Mouse (Mus musculus) bone marrow, adult 2 months (tissue): ENCODE measurements at regions not wholly inside any gene's neighbourhood (a gene's known extent, or its start where the extent isn't known, plus 50 kb on each side); places are given as distances from the start of the nearest gene placed in this dataset.

Experiments used
- H3K27ac ChIP-seq: fragments of 200-500 bp; 2 replicates; pipeline ENCODE4 v1.5.1; 2012; ENCODE audit warnings: low read depth, mild to moderate bottlenecking, control low read depth, inconsistent platforms, low read length; ENCODE audit not compliant: control insufficient read depth, poor library complexity, insufficient read depth
- H3K4me1 ChIP-seq: fragments of 200-500 bp; 2 replicates; pipeline ENCODE4 v1.6.1; 2011; ENCODE audit warnings: low read length; ENCODE audit not compliant: control insufficient read depth, insufficient read depth
- H3K4me3 ChIP-seq: fragments of 200-500 bp; replicated peaks from 2 replicates; pipeline ENCODE3; 2011; ENCODE audit warnings: mild to moderate bottlenecking, low read depth, low read length, control low read depth; ENCODE audit not compliant: control insufficient read depth
- CTCF ChIP-seq: fragments of 200-500 bp; IDR thresholded peaks from 2 replicates; pipeline ENCODE4 v1.5.1; 2011; ENCODE audit warnings: low read length, control low read depth; ENCODE audit not compliant: control insufficient read depth, insufficient read depth
- POLR2A ChIP-seq: fragments of 200-500 bp; IDR thresholded peaks from 2 replicates; pipeline ENCODE4 v1.6.1; 2011; ENCODE audit warnings: low read depth, mild to moderate bottlenecking, control low read depth, low read length, borderline replicate concordance; ENCODE audit not compliant: control insufficient read depth
- WGBS: fragments of 180-500 bp; shearing (Covaris S2); methylation state at CpG from one replicate; pipeline ENCODE4 v1.1.7; 2018; 5-methylcytosine and 5-hydroxymethylcytosine counted together

DNA sequence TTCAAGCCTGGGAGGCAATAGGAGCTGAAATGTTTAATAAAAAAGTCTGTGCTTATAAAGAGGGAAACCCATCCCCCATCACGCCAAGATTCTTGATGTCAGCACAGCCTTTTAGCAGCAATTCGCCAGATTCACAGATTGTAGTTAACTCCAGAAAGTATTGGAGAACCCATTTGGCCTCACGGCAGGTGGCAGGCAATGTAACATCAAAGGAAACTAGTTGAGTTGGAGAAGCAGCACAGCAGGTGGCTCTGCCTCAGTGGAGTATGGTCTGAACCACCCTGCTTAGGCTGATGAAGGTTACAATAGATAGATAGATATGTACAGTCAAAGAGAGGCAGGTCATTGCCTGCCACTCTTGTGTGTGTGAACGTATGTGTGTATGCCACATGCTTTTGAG lies 420.8 kb upstream of the Klf6 start:
- no peaks in the 10 kb centered on the region for H3K4me1 ChIP-seq
- no peak overlapping the region for H3K27ac ChIP-seq
- TF ChIP-seq POLR2A (no peak), CTCF (no peak)
- 86% methylated on average over 4 of the region's 4 CpGs for WGBS
- no peak overlapping the region for H3K4me3 ChIP-seq

- Histone ChIP-seq H3K4me3 (no peak overlapping the region), H3K27ac (no peak overlapping the region), H3K4me1 (no peaks in the 10 kb centered on the region)
- 79% methylated on average over 5 of the region's 5 CpGs for WGBS
- TF ChIP-seq CTCF, result no peak
These were observed 416.4 kb upstream of the Klf6 start for GRCm38 (mm10) chr13:5444759-5445478.

GRCm38 (mm10) chr13:5448601-5449000 lies 412.7 kb upstream of the Klf6 start:
- Histone ChIP-seq H3K4me1 (no peaks in the 10 kb centered on the region), H3K4me3 (no peak overlapping the region), H3K27ac (no peak overlapping the region)
- WGBS, result 78% methylated on average over 1 of the region's 1 CpGs
- TF ChIP-seq CTCF (no peak), POLR2A (no peak)

- H3K27ac ChIP-seq, result no peak overlapping the region
- H3K4me3 ChIP-seq, result no peak overlapping the region
- WGBS, result 80% methylated on average over 2 of the region's 2 CpGs
- TF ChIP-seq POLR2A (no peak), CTCF (no peak)
- H3K4me1 ChIP-seq, result no peaks in the 10 kb centered on the region
These were observed 380.5 kb upstream of the Klf6 start for GRCm38 (mm10) chr13:5480779-5481178.

- WGBS, result 68% methylated on average over 1 of the region's 1 CpGs
- H3K4me1 ChIP-seq, result no peaks in the 10 kb centered on the region
- H3K4me3 ChIP-seq, result no peak overlapping the region
- TF ChIP-seq CTCF (no peak), POLR2A (no peak)
- H3K27ac ChIP-seq, result no peak overlapping the region
These were observed 369.0 kb upstream of the Klf6 start for GRCm38 (mm10) chr13:5492266-5492665.

DNA sequence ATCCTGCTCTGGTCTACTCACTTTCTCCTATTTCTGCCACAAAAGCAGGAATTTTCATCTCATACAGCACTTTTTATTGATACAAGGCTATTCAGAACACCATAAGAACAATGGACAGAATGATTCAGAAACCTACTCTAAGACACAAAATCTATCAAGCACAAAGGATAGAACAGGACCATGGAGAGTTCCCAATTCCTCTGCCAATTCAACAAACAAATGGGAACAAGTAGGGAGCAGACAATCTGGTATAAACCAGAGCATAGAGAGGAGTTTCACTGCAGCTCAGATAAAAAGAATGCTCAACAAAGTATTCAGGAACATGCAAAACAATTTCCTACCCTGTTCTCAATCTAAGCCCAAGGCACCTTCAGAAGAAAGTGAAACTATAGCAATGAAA lies 363.7 kb upstream of the Klf6 start:
- TF ChIP-seq CTCF (no peak), POLR2A (no peak)
- H3K4me1 ChIP-seq, result no peaks in the 10 kb centered on the region
- H3K4me3 ChIP-seq, result no peak overlapping the region
- no peak overlapping the region for H3K27ac ChIP-seq

GRCm38 (mm10) chr13:5511784-5512183 lies 349.5 kb upstream of the Klf6 start:
- no peak for TF ChIP-seq CTCF
- TF ChIP-seq POLR2A, result no peak
- H3K27ac ChIP-seq, result no peak overlapping the region
- no peak overlapping the region for H3K4me3 ChIP-seq
- no peaks in the 10 kb centered on the region for H3K4me1 ChIP-seq

DNA sequence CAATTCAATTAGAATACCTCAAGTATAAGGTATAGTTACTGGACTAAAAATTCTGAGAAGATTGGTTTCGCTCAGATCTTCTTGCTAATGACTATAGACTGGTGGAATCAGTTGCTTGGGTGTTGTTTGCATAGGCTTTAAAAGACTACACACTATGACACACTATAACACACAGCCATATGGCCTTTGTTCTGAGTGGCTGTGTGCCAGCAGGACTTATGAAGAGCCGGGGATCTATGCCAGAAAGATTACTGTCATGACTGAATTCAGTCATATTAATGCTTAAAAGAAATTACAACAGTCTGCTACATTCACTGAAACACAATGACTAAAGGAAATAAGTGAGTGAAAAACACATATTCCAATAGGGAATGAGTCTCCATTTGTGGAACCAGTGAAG lies 345.7 kb upstream of the Klf6 start:
- no peaks in the 10 kb centered on the region for H3K4me1 ChIP-seq
- 82% methylated on average over 2 of the region's 2 CpGs for WGBS
- no peak for TF ChIP-seq CTCF
- no peak for TF ChIP-seq POLR2A
- no peak overlapping the region for H3K27ac ChIP-seq
- H3K4me3 ChIP-seq, result no peak overlapping the region

DNA sequence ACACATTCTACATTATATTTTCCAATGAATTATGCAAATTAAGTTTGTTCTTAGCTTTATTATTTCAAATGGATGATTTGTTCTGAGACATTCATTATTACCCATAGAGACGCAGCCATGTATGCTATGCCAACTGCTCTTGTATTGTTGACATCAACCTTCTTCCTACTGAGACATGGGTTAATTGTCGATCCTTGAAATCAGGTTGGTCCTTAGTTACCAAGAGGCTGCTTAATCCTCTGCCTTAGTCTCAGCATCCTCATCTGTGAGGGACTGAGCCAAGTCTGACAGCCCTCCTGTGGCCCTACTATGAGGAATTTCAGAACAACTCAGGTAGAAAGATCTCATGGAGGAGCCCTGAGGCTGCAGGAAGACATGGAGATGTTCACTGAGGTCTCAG lies 345.2 kb upstream of the Klf6 start:
- no peak overlapping the region for H3K4me3 ChIP-seq
- no peaks in the 10 kb centered on the region for H3K4me1 ChIP-seq
- H3K27ac ChIP-seq, result no peak overlapping the region
- WGBS, result 82% methylated on average over 2 of the region's 2 CpGs
- TF ChIP-seq POLR2A, result no peak
- TF ChIP-seq CTCF, result no peak
